Mouse (Mus musculus) myocyte (in vitro differentiated cells): ENCODE measurements around the gene Gprc5b. TPM values are rescaled to one million over a fixed set of nuclear protein-coding genes. Genes with fewer than 3 reads are reported as not detected.

Experiments
- H3K27me3 ChIP-seq: one replicate; pipeline ENCODE4 v1.6.1; 2011; ENCODE audit not compliant: control insufficient read depth, insufficient read depth, insufficient read length
- H3K36me3 ChIP-seq: one replicate; pipeline ENCODE4 v1.6.1; 2011; ENCODE audit not compliant: control insufficient read depth, insufficient read depth
- H3K4me2 ChIP-seq: one replicate; pipeline ENCODE4 v1.6.1; 2011; ENCODE audit warnings: low read depth, control low read depth
- H3K4me3 ChIP-seq: one replicate; pipeline ENCODE4 v1.5.1; 2011; ENCODE audit warnings: mild to moderate bottlenecking, control low read depth, moderate library complexity
- H3K79me2 ChIP-seq: one replicate; pipeline ENCODE4 v1.6.1; 2011; ENCODE audit not compliant: control insufficient read depth, insufficient read depth
- H3ac ChIP-seq: one replicate; pipeline ENCODE4 v1.6.1; 2011; ENCODE audit not compliant: control insufficient read depth, insufficient read length
- CEBPB ChIP-seq: IDR thresholded peaks from 2 replicates; pipeline ENCODE4 v1.6.1; 2011; ENCODE audit warnings: mild to moderate bottlenecking, moderate library complexity; ENCODE audit not compliant: poor library complexity, insufficient read depth, severe bottlenecking
- E2F4 ChIP-seq: IDR thresholded peaks from one replicate; pipeline ENCODE4 v1.6.1; 2011; ENCODE audit warnings: mild to moderate bottlenecking, control low read depth, moderate library complexity; ENCODE audit not compliant: insufficient read depth
- MAX ChIP-seq: IDR thresholded peaks from one replicate; pipeline ENCODE4 v1.6.1; 2011; ENCODE audit warnings: low read depth, mild to moderate bottlenecking, control low read depth
- MYOD1 ChIP-seq, 3 experiments: IDR thresholded peaks; one replicate each; pipeline ENCODE4 v1.6.1; 2011; ENCODE audit warnings: control low read depth in 2 of 3, low read depth in 2 of 3, mild to moderate bottlenecking in 2 of 3, moderate library complexity in 1 of 3; ENCODE audit not compliant: insufficient read length in 2 of 3, control insufficient read depth in 1 of 3
- MYOG ChIP-seq, 3 experiments: IDR thresholded peaks; one replicate each; pipeline ENCODE4 v1.6.1; 2011; ENCODE audit warnings: control low read depth in 2 of 3, low read depth in 2 of 3, mild to moderate bottlenecking in 2 of 3; ENCODE audit not compliant: insufficient read length in 2 of 3, control insufficient read depth in 1 of 3, insufficient read depth in 1 of 3
- POLR2A ChIP-seq: IDR thresholded peaks from one replicate; pipeline ENCODE4 v1.6.1; 2011; ENCODE audit warnings: low read depth, mild to moderate bottlenecking, control low read depth, moderate library complexity; ENCODE audit not compliant: insufficient read length
- POLR2AphosphoS2 ChIP-seq: IDR thresholded peaks from one replicate; pipeline ENCODE4 v1.6.1; 2011; ENCODE audit warnings: low read depth, control low read depth; ENCODE audit not compliant: insufficient read length
- REST ChIP-seq: IDR thresholded peaks from one replicate; pipeline ENCODE4 v1.6.1; 2011; ENCODE audit warnings: mild to moderate bottlenecking, control low read depth, moderate library complexity; ENCODE audit not compliant: insufficient read depth, insufficient read length
- SRF ChIP-seq: IDR thresholded peaks from one replicate; pipeline ENCODE4 v1.6.1; 2011; ENCODE audit warnings: low read depth; ENCODE audit not compliant: control insufficient read depth, insufficient read length
- TCF12 ChIP-seq: IDR thresholded peaks from one replicate; pipeline ENCODE4 v1.6.1; 2011; ENCODE audit warnings: mild to moderate bottlenecking, control low read depth; ENCODE audit not compliant: poor library complexity, insufficient read depth, severe bottlenecking
- TCF3 ChIP-seq: IDR thresholded peaks from one replicate; pipeline ENCODE4 v1.6.1; 2011; ENCODE audit warnings: low read depth, control low read depth; ENCODE audit not compliant: insufficient read length
- USF1 ChIP-seq: IDR thresholded peaks from one replicate; pipeline ENCODE4 v1.6.1; 2011; ENCODE audit warnings: low read depth, mild to moderate bottlenecking, control low read depth, moderate library complexity
- polyA plus RNA-seq: library from polyadenylated mRNA; unstranded; fragments of >200 nt; fragmentation: generic; extraction: Trizol; gene quantifications from one replicate; pipeline ENCODE4 v1.2.1, GENCODE M21; 2012; ENCODE audit warnings: missing spikeins

Gprc5b gene
- polyA plus RNA-seq, 1 experiment = 27.5 TPM

DNA sequence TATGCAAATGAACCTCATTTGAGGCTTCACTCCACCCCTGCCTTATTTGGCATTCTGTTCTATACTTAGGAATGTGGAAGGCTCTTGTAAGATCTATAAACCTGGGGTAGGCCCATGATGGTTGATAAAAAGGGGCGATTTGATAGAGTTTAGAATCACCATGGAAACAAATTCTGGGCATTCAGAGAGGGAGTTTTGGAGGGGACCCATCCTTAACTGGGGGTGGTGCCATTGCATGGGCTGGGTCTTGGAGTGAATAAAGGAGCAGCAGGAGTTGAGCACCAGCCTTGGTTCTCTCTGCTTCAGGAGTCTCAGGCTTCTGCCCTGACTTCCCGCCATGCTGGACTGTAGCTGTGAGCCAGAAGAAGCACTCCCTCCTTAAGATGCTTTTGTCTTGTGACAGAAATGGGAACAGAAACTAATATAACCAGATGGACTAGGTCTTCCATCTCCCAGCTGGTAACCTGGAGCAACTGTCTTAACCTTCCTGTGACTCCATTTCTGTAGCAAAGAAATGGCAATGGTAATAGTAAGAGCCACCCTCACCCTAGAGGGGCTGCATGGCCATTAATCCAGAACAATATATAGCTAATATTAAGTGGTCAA, 46.2 kb downstream of the Gprc5b start:
- H3K27me3 ChIP-seq = no peaks in the 10 kb centered on the region
- H3K36me3 ChIP-seq = no peaks in the 10 kb centered on the region
- no peak overlapping the region for H3ac ChIP-seq
- H3K79me2 ChIP-seq = no peaks in the 10 kb centered on the region
- H3K4me3 ChIP-seq = no peak overlapping the region
- no peak overlapping the region for H3K4me2 ChIP-seq
- no peak for TF ChIP-seq TCF12
- TF ChIP-seq SRF = no peak
- no peak for TF ChIP-seq CEBPB
- TF ChIP-seq MYOG (IDR thresholded peaks at IDR 0.05; ENCODE audit: control insufficient read depth in 1 of 3, insufficient read depth in 1 of 3, insufficient read length in 2 of 3, low read depth in 2 of 3) = no peak
- no peak for TF ChIP-seq POLR2A
- TF ChIP-seq MYOD1 (IDR thresholded peaks at IDR 0.05; ENCODE audit: control insufficient read depth in 1 of 3, insufficient read length in 2 of 3, low read depth in 2 of 3) = no peak
- TF ChIP-seq REST = no peak

DNA sequence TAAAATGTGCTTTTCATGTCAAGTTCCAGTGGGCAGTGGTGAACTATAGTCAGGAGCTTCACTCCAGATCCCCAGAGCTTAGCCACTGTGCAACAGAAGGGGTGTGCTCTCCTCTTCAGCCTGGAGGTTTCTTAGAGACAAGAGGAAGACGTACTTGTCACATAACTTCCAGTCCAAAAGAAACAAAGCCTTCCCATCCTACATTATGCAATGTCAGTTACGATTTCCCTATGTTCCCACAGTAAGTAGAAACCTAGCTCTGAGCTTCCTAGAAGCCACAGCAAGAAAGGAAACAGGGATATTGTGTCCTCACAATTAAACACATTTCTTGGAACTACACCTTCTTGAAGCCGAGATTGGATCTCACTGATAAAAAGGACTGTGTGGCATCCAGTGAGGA, 47.8 kb downstream of the Gprc5b start:
- H3K4me2 ChIP-seq = no peak overlapping the region
- no peak overlapping the region for H3K4me3 ChIP-seq
- TF ChIP-seq TCF12 = no peak
- no peak for TF ChIP-seq MAX
- no peak for TF ChIP-seq TCF3
- no peak for TF ChIP-seq SRF
- TF ChIP-seq MYOG (IDR thresholded peaks at IDR 0.05; ENCODE audit: control insufficient read depth in 1 of 3, insufficient read depth in 1 of 3, insufficient read length in 2 of 3, low read depth in 2 of 3) = no peak
- no peak for TF ChIP-seq POLR2AphosphoS2
- no peak for TF ChIP-seq MYOD1 (IDR thresholded peaks at IDR 0.05; ENCODE audit: control insufficient read depth in 1 of 3, insufficient read length in 2 of 3, low read depth in 2 of 3)
- TF ChIP-seq POLR2A = no peak
- TF ChIP-seq USF1 = no peak
- TF ChIP-seq CEBPB = no peak
- no peak for TF ChIP-seq REST
- TF ChIP-seq E2F4 = no peak
- no peak overlapping the region for H3ac ChIP-seq
- no peaks in the 10 kb centered on the region for H3K79me2 ChIP-seq
- H3K27me3 ChIP-seq = no peaks in the 10 kb centered on the region
- no peaks in the 10 kb centered on the region for H3K36me3 ChIP-seq

DNA sequence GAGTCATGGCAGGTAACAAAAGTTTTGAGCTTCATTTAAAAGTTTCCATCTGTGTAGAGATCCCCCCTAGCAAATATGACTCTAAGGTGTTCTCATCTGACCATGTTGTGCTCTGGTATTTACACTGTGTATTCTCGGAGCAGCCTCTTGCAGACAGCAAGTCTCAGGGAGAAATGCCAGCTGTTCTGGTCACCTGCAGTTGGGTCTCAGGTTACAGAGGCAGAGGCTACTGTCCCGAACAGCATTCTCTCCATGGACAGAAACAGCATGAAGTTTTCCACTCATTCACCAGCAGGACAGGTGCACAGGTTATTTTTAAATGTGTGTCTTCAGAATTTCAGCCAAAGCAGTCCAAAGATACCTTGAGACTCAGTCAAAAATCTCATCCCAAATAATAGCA, 50.1 kb downstream of the Gprc5b start:
- no peaks in the 10 kb centered on the region for H3K27me3 ChIP-seq
- no peak overlapping the region for H3K4me3 ChIP-seq
- TF ChIP-seq POLR2A (no peak), TCF3 (no peak), MYOD1 (IDR thresholded peaks at IDR 0.05; ENCODE audit: control insufficient read depth in 1 of 3, insufficient read length in 2 of 3, low read depth in 2 of 3) (peak in 2 of 3 experiments; percentile 52 to 83), TCF12 (peak; percentile 59), MYOG (IDR thresholded peaks at IDR 0.05; ENCODE audit: control insufficient read depth in 1 of 3, insufficient read depth in 1 of 3, insufficient read length in 2 of 3, low read depth in 2 of 3) (peak; percentile 21 to 87 (median 25)), MAX (no peak)
- no peak overlapping the region for H3K4me2 ChIP-seq
- no peaks in the 10 kb centered on the region for H3K36me3 ChIP-seq
- no peaks in the 10 kb centered on the region for H3K79me2 ChIP-seq
- no peak overlapping the region for H3ac ChIP-seq

DNA sequence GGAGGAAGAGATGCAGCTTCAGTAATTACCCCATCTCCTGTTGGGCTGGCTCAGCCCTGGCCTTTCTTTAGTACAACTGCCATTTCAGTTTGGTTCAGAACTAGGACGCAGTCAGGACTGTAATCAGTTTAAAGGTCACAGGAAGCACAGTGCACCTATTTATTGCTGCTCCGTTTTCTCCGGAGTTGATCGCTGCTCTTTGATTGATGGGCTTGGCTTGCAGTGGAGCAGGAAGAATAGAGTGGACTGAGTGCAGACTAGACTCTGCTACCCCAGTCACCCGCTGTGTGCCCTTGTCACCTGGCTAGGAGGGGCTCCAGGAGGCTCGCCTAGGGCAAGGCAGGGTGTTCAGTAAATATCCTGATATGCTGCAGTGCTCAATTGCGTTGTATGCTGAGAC, 51.8 kb downstream of the Gprc5b start:
- Histone ChIP-seq H3K79me2 (no peaks in the 10 kb centered on the region), H3K36me3 (no peaks in the 10 kb centered on the region), H3ac (no peak overlapping the region), H3K4me2 (no peak overlapping the region), H3K27me3 (no peaks in the 10 kb centered on the region), H3K4me3 (no peak overlapping the region)
- TF ChIP-seq MAX = no peak
- no peak for TF ChIP-seq E2F4
- no peak for TF ChIP-seq POLR2A
- TF ChIP-seq MYOG (IDR thresholded peaks at IDR 0.05; ENCODE audit: control insufficient read depth in 1 of 3, insufficient read depth in 1 of 3, insufficient read length in 2 of 3, low read depth in 2 of 3) = no peak
- no peak for TF ChIP-seq MYOD1 (IDR thresholded peaks at IDR 0.05; ENCODE audit: control insufficient read depth in 1 of 3, insufficient read length in 2 of 3, low read depth in 2 of 3)
- no peak for TF ChIP-seq TCF3
- no peak for TF ChIP-seq REST

DNA sequence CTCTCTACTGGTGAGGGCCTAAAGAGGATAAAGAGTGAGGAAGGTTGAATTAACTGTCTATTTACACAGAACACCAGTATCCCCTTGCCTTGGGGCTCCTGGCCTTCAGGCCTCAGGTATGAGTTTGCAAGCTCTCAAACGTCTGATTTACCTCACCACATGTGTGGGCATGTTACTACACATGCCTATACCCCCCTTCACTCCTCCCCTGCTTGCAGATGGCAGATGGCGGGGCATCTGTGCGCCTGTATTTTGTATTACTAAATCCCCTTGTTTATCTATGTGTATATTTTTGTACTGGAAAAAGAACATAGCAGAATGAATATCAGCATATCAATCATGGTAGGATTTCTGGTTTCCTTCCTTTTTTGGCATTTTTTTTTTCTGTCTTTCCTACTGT, 52.7 kb downstream of the Gprc5b start:
- Histone ChIP-seq H3K4me3 (no peak overlapping the region), H3K36me3 (no peaks in the 10 kb centered on the region), H3ac (no peak overlapping the region), H3K4me2 (no peak overlapping the region), H3K79me2 (no peaks in the 10 kb centered on the region), H3K27me3 (no peaks in the 10 kb centered on the region)
- TF ChIP-seq E2F4 = no peak
- no peak for TF ChIP-seq REST
- TF ChIP-seq TCF12 = no peak
- no peak for TF ChIP-seq MYOD1 (IDR thresholded peaks at IDR 0.05; ENCODE audit: control insufficient read depth in 1 of 3, insufficient read length in 2 of 3, low read depth in 2 of 3)
- TF ChIP-seq CEBPB = no peak
- no peak for TF ChIP-seq POLR2A
- no peak for TF ChIP-seq MYOG (IDR thresholded peaks at IDR 0.05; ENCODE audit: control insufficient read depth in 1 of 3, insufficient read depth in 1 of 3, insufficient read length in 2 of 3, low read depth in 2 of 3)
- no peak for TF ChIP-seq USF1
- no peak for TF ChIP-seq SRF
- no peak for TF ChIP-seq MAX
- no peak for TF ChIP-seq POLR2AphosphoS2
- TF ChIP-seq TCF3 = no peak
